Mouse (Mus musculus) G1E (cell line): ENCODE measurements at regions not wholly inside any gene's neighbourhood (a gene's known extent, or its start where the extent isn't known, plus 50 kb on each side); places are given as distances from the start of the nearest gene placed in this dataset.

Experiments
- CTCF ChIP-seq: IDR thresholded peaks from 2 replicates; pipeline ENCODE4 v1.5.1; 2012; ENCODE audit warnings: low read depth, low read length, inconsistent platforms, mixed read lengths
- GATA1 ChIP-seq: IDR thresholded peaks from 2 replicates; pipeline ENCODE4 v1.6.1; 2012; ENCODE audit warnings: borderline replicate concordance, low read length, inconsistent platforms, mixed read lengths
- GATA2 ChIP-seq: IDR thresholded peaks from 2 replicates; pipeline ENCODE4 v1.6.1; 2012; ENCODE audit warnings: low read depth, low read length, inconsistent platforms, borderline replicate concordance
- POLR2AphosphoS5 ChIP-seq: IDR thresholded peaks from 2 replicates; pipeline ENCODE4 v1.6.1; 2012; ENCODE audit warnings: low read depth, low read length, inconsistent platforms; ENCODE audit not compliant: insufficient replicate concordance
- TAL1 ChIP-seq: conservative IDR thresholded peaks from 2 replicates; pipeline ENCODE4 v1.6.1; 2012; ENCODE audit warnings: low read depth, low read length, inconsistent platforms, mixed read lengths

DNA sequence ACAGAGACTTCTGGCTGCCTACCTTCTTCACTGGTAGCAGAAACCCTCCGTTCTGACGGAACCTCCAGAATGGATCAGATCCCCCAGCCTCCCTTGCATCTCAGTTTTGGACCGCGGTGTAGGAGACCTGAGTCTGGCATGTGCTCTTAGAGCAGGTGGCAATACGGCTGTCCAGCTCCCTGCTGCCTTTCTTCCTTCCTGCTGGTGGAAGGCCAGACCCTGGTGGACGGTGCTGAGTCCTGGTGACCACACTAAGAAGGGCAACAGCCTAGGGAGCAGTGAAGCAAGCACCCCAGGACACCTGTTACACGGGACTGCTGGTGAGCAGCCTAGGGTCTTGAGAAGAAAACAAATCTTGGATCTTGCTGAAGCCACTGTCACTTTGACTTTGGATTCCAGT, 152.7 kb downstream of the Tmem132e start:
- TF ChIP-seq GATA1 (no peak), CTCF (no peak), TAL1 (no peak), POLR2AphosphoS5 (no peak), GATA2 (no peak)
